Mouse (Mus musculus) brain, embryonic 14.5 days (tissue): Measurements from ENCODE around the gene Arl5a. TPM values are rescaled to one million over a fixed set of nuclear protein-coding genes. Genes with fewer than 3 reads are reported as not detected.

ENCODE experiments used
- DNase-seq: peaks from one replicate; pipeline ENCODE4 v3.0.0-alpha.2; 2011; ENCODE audit warnings: low read depth
- CTCF ChIP-seq: fragments of 200-500 bp; IDR thresholded peaks from 2 replicates; pipeline ENCODE4 v1.5.1; 2012; ENCODE audit warnings: inconsistent platforms, mild to moderate bottlenecking, moderate library complexity, borderline replicate concordance; ENCODE audit not compliant: insufficient read depth, insufficient read length; ENCODE audit errors: extremely low read depth
- POLR2A ChIP-seq: fragments of 200-500 bp; IDR thresholded peaks from 2 replicates; pipeline ENCODE4 v1.6.1; 2012; ENCODE audit warnings: mild to moderate bottlenecking, inconsistent platforms, borderline replicate concordance; ENCODE audit not compliant: poor library complexity, insufficient read depth, insufficient read length, severe bottlenecking; ENCODE audit errors: extremely low read depth
- polyA plus RNA-seq: library from polyadenylated mRNA; depleted of rRNA; stranded (reverse); fragments of >200 nt; gene quantifications from 2 replicates; pipeline ENCODE4 v1.2.3, GENCODE M21; 2012

Gene Arl5a
- polyA plus RNA-seq, 1 experiment: 46.8 TPM

DNA sequence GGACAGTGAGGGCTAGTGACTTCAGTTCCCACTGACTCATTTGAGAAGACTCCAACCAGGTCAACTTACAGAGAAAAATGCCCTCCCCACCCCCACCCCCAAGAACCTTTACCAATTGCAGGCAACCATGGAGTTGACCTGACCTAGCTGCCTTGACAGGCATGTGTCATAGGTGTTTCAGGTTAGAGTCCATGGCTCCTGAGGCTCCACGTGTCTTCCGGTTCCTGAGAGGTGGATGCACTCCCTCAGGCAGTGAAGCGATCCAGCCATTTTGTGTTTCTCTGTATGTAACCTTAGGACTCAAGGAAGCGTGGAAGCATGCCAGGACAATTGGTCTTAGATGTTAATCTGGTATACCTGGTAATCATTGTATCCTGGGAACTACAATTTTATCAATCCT, 13.7 kb upstream of the Arl5a start:
- no peak for DNase-seq

DNA sequence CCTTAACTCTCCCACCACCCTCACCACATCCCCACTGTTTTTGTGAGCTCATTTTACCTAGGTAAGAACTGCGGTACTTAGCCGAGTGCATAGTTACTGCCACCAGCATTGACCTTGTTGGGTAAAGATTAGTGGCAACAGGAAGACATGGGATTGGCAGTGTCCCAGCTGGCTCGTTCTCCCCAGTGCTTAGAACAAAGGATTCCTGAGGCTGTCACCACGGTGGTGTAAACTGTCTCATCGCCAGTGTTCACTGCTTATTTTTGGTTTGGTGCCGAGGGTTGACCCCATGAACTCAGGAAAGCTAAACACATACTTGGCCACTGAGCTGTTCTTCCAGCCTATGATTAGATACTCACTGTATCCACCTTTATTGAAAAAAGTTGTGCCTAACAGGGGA, 13.3 kb upstream of the Arl5a start:
- peak; percentile 72 for DNase-seq
- TF ChIP-seq CTCF (no peak), POLR2A (no peak)

More for the DNA sequence above, 13.7 kb upstream of the Arl5a start:
- TF ChIP-seq CTCF (no peak), POLR2A (no peak)

DNA sequence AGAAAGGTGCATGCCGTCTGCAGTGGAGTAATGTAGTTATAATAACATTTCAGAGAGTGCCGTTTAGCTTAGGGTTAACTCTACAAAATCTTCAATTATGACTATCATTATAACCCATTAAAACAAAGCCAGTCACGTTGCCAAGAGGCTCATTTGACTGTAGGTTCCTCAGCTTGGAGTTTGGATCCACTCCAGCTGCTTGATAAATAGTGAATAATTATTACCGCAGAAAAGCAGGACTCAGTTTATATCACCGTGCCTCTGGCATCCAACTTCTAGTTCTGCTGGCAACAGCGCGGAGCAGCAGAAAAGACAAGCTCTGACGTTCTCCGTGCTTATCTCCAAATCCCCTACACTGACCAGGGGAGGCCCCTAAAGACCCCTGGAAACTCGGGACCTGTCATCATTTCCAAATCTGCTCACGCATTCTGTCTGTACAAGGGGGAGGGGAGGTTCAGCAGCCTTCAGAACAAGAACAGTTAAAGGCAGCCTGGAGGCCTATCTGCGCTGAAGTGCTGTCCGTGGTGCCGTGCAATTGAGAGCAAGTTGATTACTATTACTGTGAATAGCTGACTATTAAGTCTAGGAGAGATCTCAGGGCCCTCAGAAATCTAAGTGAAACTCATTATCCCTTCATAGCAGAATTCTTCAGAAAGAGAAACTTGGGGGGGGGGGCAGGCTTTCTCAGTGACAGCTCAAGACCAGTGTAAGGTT, 11.4 kb upstream of the Arl5a start:
- no peak for TF ChIP-seq POLR2A
- peak; percentile 55 for DNase-seq

DNA sequence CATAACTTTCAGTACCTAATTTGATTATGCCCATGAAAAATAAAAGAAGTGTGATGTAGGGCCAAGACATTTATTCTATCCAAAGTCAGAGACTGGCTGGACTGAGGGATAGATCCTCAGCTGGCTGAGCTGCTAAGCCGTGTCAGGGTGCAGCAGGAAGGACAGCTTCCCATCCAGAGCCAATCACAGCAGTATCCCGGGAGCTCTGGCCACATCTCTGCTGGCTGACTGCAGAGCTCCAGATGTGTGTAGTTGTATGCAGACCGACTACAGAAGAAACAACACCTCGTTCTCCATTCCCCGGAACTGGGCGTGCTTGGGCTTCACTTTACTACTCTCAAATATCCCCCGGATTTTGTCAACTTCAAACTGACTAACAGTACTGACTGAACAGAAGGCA, 8.7 kb upstream of the Arl5a start:
- TF ChIP-seq CTCF (no peak), POLR2A (no peak)
- no peak for DNase-seq

DNA sequence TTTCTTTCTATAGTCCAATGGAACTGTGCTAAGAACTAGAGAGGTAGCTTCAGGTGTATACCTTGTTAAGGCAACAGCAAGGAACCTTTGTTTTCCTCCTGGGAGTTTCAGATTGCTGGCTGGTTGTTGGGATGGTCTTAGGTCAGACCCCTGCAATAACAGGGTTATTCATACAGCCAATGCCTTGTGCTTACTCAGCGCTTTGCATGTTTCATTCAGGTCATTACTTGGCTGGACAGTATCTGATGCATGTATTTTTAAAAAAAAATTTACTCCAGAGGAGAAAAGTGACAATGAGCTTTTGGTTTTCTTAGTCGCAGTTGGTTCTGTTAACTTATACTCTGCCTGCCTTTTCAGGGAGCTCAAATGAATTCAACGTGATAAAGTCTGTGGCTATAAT, 2.7 kb upstream of the Arl5a start:
- DNase-seq: no peak
- TF ChIP-seq CTCF (no peak), POLR2A (no peak)

DNA sequence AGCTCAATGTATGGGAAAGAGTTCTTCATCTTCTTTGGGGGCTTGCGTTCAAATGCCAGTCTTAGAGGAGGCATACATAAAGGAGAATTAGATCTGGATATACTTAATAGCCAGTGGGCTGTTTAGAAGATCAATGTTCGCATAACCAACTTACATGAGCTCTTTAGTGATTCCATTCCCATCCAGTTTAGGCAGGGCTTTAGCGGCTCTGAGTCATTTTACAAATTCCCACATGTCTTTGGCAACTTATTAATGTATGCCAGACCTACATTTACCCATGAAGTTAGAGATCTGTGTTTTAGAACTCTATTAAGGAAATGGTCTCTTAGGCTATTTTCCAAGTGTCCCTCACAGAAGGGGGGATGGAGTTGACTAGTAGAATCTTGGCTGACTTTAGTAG, 1.3 kb upstream of the Arl5a start:
- TF ChIP-seq POLR2A (no peak), CTCF (no peak)
- DNase-seq: no peak

DNA sequence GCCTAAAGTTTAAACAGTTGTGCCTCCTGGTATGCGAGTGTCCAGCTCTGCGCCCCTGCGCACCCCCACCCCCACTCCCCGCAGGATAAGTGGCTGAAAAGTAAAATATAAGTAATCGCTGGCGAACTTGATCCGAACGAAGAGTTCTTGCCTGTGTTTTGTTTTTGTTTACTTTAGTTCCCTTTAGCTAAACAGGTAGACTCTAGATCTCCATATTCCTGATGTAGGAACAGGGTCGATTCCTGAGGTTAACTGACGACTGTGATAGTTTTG, 758 bp upstream of the Arl5a start:
- no peak for DNase-seq
- TF ChIP-seq POLR2A (no peak), CTCF (no peak)

DNA sequence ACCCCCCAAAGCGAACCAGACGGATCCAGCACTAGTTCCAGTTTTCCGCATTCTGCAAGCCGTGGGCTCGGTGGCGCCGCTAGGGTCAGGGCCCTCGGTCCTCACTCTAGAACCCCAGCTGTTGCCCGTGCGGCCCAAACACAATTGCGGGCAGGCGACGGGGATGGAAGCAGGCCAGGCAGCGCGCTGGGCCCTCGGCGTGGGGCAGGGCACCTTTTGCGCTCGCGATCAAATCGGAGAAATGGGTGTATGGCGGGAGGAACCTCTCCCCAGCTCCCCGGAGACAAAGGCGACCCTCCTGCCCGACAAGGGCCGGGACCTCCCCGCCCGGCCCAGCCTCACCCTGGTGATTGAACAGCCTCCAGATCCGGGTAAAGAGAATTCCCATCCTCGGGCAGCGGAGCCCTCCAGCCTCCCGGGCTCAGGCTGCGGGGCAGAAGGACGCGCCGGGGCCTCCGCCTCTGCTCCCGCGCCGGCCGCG, 413 bp downstream of the Arl5a start:
- no peak for TF ChIP-seq POLR2A
- peak; percentile 68 for DNase-seq

DNA sequence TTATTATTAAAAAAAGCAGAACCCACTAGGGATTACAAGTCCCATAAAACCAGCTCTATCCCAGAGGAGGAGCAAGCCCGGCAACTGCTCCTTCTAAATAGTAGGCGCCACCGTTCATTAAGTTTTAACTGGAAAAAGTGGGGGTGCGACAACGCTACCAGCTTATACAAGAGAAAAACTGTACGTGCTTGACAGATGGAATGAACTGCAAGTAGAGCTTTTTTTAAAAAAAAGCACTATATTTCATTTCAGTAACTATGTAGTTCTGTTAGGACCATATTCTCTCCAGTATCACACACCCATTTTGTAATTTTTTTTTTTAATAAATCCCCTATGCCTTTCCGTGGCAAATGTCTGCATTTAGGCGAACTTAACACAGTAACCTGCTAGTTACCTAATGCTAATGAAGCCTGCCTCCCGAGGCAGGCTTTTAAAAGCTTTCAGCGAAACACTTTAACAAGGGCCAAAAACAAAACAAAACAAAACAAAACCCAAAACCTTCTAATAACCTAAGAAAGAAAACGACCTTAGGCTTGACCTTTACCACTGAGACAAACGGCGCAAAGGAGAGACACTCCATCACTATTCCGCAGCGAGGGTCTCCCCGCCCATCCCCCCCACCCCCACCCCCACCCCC, 972 bp downstream of the Arl5a start:
- DNase-seq: peak; percentile 62
- no peak for TF ChIP-seq CTCF
- no peak for TF ChIP-seq POLR2A

DNA sequence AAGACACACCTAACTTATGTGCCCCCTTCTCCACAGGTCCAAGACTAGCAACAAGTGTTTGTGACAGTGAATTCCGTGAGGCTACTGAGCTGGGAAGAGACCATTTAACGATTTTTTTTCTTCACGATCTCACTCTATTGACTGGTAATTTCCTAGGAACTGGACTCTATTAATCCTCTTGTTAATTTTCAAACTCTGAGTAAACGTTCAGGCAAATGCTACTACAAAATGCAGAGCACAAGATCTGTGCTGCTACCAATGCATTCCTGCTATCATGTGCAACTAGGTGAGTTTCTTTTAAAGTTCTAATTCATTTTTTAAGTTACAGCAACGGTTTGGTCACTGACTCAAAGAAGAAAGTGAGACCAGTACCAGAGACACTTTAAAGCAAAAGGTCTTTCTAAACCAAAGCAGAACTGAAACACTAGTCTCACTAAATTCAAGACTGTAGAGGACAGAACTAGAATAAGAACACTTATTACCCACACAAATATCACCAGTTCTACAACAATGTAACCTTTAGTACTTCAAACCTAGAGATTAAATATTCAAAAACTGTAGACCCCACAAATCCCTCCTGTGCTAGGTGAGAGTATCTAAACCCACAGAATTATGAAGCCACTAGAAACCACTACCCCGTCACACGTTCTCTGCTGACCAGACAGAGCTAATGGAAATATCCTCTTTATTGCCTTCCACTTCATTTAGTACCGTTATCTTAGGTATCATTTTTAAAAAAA, 1.7 kb downstream of the Arl5a start:
- TF ChIP-seq CTCF (no peak), POLR2A (no peak)
- no peak for DNase-seq

DNA sequence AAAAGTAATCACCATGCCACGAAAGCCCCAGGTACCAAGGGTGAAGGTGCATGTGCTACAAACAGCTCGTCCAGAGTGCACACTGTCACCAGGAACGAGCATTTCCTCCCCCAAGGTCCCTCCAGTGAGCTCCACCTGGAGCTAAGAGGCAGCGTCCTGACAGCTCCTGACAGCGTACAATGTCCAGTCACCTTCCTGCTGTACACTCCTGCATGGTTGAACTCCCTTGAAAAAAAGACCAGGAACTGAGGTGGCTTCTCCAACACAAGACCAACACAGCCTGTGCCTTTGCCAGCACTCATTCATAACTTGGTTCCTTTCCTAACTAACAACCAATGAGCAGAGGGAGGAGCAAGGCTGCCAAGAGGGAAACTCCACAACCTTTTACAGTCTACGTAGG, 3.5 kb downstream of the Arl5a start:
- TF ChIP-seq CTCF: no peak
- no peak for TF ChIP-seq POLR2A
- DNase-seq: no peak
